Mouse (Mus musculus) inflammation-experienced regulatory T-cells, adult 6 months (primary cell): ENCODE data around the gene Vmn2r52. TPM values are rescaled to one million over a fixed set of nuclear protein-coding genes. Genes with fewer than 3 reads are reported as not detected.
"Not testable (repeated sequence)": the region's sequence is repeated elsewhere in the genome, so short reads cannot be mapped to it uniquely, and the experiment has no call there.

Experiments used
- ATAC-seq: one replicate; pipeline ENCODE4 v1.8.0; 2017
- polyA plus RNA-seq, 3 experiments: library from polyadenylated mRNA; unstranded; fragments of 100-300 nt; shearing (Covaris generic); gene quantifications; one replicate each; pipeline ENCODE4 v1.2.1; 2017

The Vmn2r52 gene
- polyA plus RNA-seq = under 1 TPM in 1 of 3 experiments, not detected in 2; 0.07 TPM

- no peak for ATAC-seq
Observed at GRCm38 (mm10) chr7:10176473-10176872, at the start of gene Vmn2r52. Gene Vmn2r52 (minus strand): TSS chr7:10176573.

GRCm38 (mm10) chr7:10105641-10106040 is 70.7 kb downstream of the Vmn2r52 start, which contains the start of gene Vmn2r51:
Gene Vmn2r51 (minus strand): TSS chr7:10105741.
- ATAC-seq = not testable (repeated sequence)

Other genes with a start within 250 kb of the Vmn2r52 start
- gene Vmn2r48, start 223.0 kb downstream of the Vmn2r52 start, polyA plus RNA-seq = not detected
- gene Vmn2r49, start 184.3 kb downstream of the Vmn2r52 start, polyA plus RNA-seq = not detected
- gene Vmn2r50, start 123.3 kb downstream of the Vmn2r52 start, polyA plus RNA-seq = under 1 TPM in 1 of 3 experiments, not detected in 2; 0.12 TPM
- not detected for gene Vmn2r51, start 70.8 kb downstream of the Vmn2r52 start, polyA plus RNA-seq
- not detected for gene Vmn1r66, start 101.4 kb upstream of the Vmn2r52 start, polyA plus RNA-seq